Comparison of ENCODE assay signal across 8 mouse cellular contexts in the genomic region with DNA sequence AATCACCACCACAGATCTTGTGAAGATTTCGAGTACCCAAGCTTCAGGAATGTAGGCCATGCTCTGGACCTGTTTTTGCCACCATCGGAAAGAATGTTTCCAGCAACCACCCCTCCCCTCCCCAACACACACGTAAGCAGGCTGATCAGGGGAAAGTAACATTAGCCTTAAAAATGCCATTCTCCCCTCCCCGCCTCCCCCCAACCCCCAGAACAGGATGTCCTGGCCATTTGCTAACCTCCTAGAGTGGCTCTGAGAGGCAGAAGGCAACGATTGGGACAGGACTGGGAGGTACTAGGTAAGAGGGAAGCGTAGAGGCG. TPM values are rescaled to one million over a fixed set of nuclear protein-coding genes. Genes with fewer than 3 reads are reported as not detected.
A peak's percentile ranks its signal among the peaks of the same experiment; 100 is the strongest.
DNase-seq lines count a peak whose midpoint lies in the region; ATAC-seq and TF ChIP-seq lines count a peak whose summit lies in the region.

No protein-coding gene starts in this region.

- TF ChIP-seq CTCF in layer of hippocampus, adult 2 months (conservative IDR thresholded peaks at IDR 0.05), result no peak

- H3ac ChIP-seq in myocyte (ENCODE audit: control insufficient read depth, insufficient read length), result peak overlapping the region; percentile 37

- 2% methylated on average over 7 of the region's 7 CpGs for WGBS in embryonic facial prominence, embryonic 12.5 days
- 3% methylated on average over 7 of the region's 7 CpGs for WGBS in intestine, embryonic 14.5 days

- peaks cover 14% of the 10 kb centered on the region; the same call in 1 of the 2 replicates for H3K27me3 ChIP-seq in embryonic facial prominence, embryonic 12.5 days
- 0 out of 2 replicates have a peak, but pooled peaks cover 6% of the 10 kb centered on the region for H3K27me3 ChIP-seq in intestine, embryonic 14.5 days (replicated peaks; ENCODE audit: control insufficient read depth, insufficient read depth, low read length)
- no peaks in the 10 kb centered on the region for H3K27me3 ChIP-seq in myocyte (ENCODE audit: control insufficient read depth, insufficient read depth, insufficient read length)

- H3K36me3 ChIP-seq in embryonic facial prominence, embryonic 12.5 days, result no peaks in the 10 kb centered on the region
- H3K36me3 ChIP-seq in intestine, embryonic 14.5 days (ENCODE audit: control insufficient read depth, insufficient read depth, low read length), result no peaks in the 10 kb centered on the region
- no peaks in the 10 kb centered on the region for H3K36me3 ChIP-seq in myocyte (ENCODE audit: control insufficient read depth, insufficient read depth)

- no peaks in the 10 kb centered on the region for H3K9me3 ChIP-seq in embryonic facial prominence, embryonic 12.5 days
- H3K9me3 ChIP-seq in intestine, embryonic 14.5 days (ENCODE audit: control insufficient read depth, low read length), result no peaks in the 10 kb centered on the region

- no peaks in the 10 kb centered on the region for H3K79me2 ChIP-seq in myocyte (ENCODE audit: control insufficient read depth, insufficient read depth)

- H3K9ac ChIP-seq in embryonic facial prominence, embryonic 12.5 days, result 0 out of 2 replicates have a peak overlapping the region, but pooled peaks have one; percentile 64
- H3K9ac ChIP-seq in intestine, embryonic 14.5 days (ENCODE audit: low read length), result 0 out of 2 replicates have a peak overlapping the region, but pooled peaks have one; percentile 5

- no peak for ATAC-seq in embryonic facial prominence, embryonic 12.5 days (ENCODE audit: insufficient number of reproducible peaks, insufficient read depth, low FRiP score, low TSS enrichment)
- no peak for ATAC-seq in intestine, embryonic 14.5 days (replicated peaks; ENCODE audit: low FRiP score, low TSS enrichment, low read depth)

- H3K27ac ChIP-seq in layer of hippocampus, adult 2 months, result 0 out of 2 replicates have a peak overlapping the region, but pooled peaks have one; percentile 5
- H3K27ac ChIP-seq in embryonic facial prominence, embryonic 12.5 days, result peak overlapping the region; percentile 30
- no peak overlapping the region for H3K27ac ChIP-seq in intestine, embryonic 14.5 days (ENCODE audit: low read depth)

- 0 out of 2 replicates have a peak, but pooled peaks cover 3% of the 10 kb centered on the region for H3K4me1 ChIP-seq in embryonic facial prominence, embryonic 12.5 days
- peaks cover 6% of the 10 kb centered on the region for H3K4me1 ChIP-seq in intestine, embryonic 14.5 days (replicated peaks; ENCODE audit: control insufficient read depth, insufficient read depth, low read length)

- H3K4me3 ChIP-seq in layer of hippocampus, adult 2 months, result peak overlapping the region; percentile 75
- peak overlapping the region; percentile 57 for H3K4me3 ChIP-seq in embryonic facial prominence, embryonic 12.5 days
- peak overlapping the region; percentile 63 for H3K4me3 ChIP-seq in intestine, embryonic 14.5 days (ENCODE audit: low read depth, low read length)
- peak overlapping the region; percentile 26 for H3K4me3 ChIP-seq in myocyte

- DNase-seq in layer of hippocampus, adult 2 months (ENCODE audit: low spot score in 2 of 2), result no peak
- DNase-seq in layer of hippocampus, postnatal 10 days (ENCODE audit: low spot score in 2 of 2), result no peak
- no peak for DNase-seq in intestine, embryonic 14.5 days (ENCODE audit: low spot score)
- no peak for DNase-seq in adrenal gland, postnatal 25 days
- DNase-seq in frontal cortex, adult 2 months (ENCODE audit: extremely low spot score in 1 of 2, low spot score in 1 of 2), result no peak
- DNase-seq in urinary bladder, postnatal 10 days (ENCODE audit: low spot score), result no peak

- peak overlapping the region; percentile 98 for H3K4me2 ChIP-seq in embryonic facial prominence, embryonic 12.5 days (replicated peaks)
- H3K4me2 ChIP-seq in intestine, embryonic 14.5 days (ENCODE audit: low read length), result peak overlapping the region; percentile 100
- peak overlapping the region; percentile 37 for H3K4me2 ChIP-seq in myocyte (ENCODE audit: low read depth)

- TF ChIP-seq POLR2A in myocyte (IDR thresholded peaks at IDR 0.05; ENCODE audit: insufficient read length, low read depth), result peak; percentile 39

TF ChIP-seq in myocyte, 11 proteins besides CTCF, POLR2A, EP300 and RAD21:
- no peak for TF ChIP-seq TCF12 (IDR thresholded peaks at IDR 0.05; ENCODE audit: insufficient read depth, poor library complexity, severe bottlenecking)

RNA-seq across cellular contexts. Expression of a gene that starts 0.4 kb away (rescaled TPM):
- total RNA-seq in layer of hippocampus, adult 2 months (2021), result 1 to 10 TPM; 1.1 to 1.4 TPM
- 1 to 10 TPM; 1.0 to 1.6 TPM for total RNA-seq in layer of hippocampus, postnatal 10 days (2021)
- 0.75 and 1.1 TPM in 2 replicates for polyA plus RNA-seq in embryonic facial prominence, embryonic 12.5 days (2016; fragmentation: Nextera tagmentation; extraction: Ambion mirVana)
- polyA plus RNA-seq in intestine, embryonic 14.5 days (2014; fragmentation: Nextera tagmentation; extraction: Ambion mirVana), result 0.42 and 0.44 TPM in 2 replicates
- 1.6 TPM for polyA plus RNA-seq in myocyte (2012; fragmentation: generic; extraction: Trizol)
- total RNA-seq in adrenal gland, postnatal 25 days (2021), result 1.1 and 1.7 TPM in 2 replicates
- 1.4 and 1.8 TPM in 2 replicates for polyA plus RNA-seq in frontal cortex, adult 2 months (2012; rRNA removed)

RNA-seq across cellular contexts. Expression of a gene that starts 32.3 kb away (rescaled TPM):
- total RNA-seq in layer of hippocampus, adult 2 months (2021), result 1 to 10 TPM; 4.6 to 5.5 TPM
- 1 to 10 TPM; 3.9 to 5.3 TPM for total RNA-seq in layer of hippocampus, postnatal 10 days (2021)
- polyA plus RNA-seq in embryonic facial prominence, embryonic 12.5 days (2016; fragmentation: Nextera tagmentation; extraction: Ambion mirVana), result 1.0 and 1.3 TPM in 2 replicates
- 1.3 and 1.9 TPM in 2 replicates for polyA plus RNA-seq in intestine, embryonic 14.5 days (2014; fragmentation: Nextera tagmentation; extraction: Ambion mirVana)
- 0.24 TPM for polyA plus RNA-seq in myocyte (2012; fragmentation: generic; extraction: Trizol)
- 2.3 and 3.6 TPM in 2 replicates for total RNA-seq in adrenal gland, postnatal 25 days (2021)
- polyA plus RNA-seq in frontal cortex, adult 2 months (2012; rRNA removed), result 4.7 and 7.6 TPM in 2 replicates

Comparison
In these comparisons a context has a peak if more than half of its experiments do, and no peak if none do; other contexts are left out.
1. H3K4me2 ChIP-seq: peak in every context shown above with its lines; median percentile 100 in intestine, embryonic 14.5 days; 98 in embryonic facial prominence, embryonic 12.5 days; 37 in myocyte.